Mouse (Mus musculus): ENCODE measurements at regions not wholly inside any gene's neighbourhood (a gene's known extent, or its start where the extent isn't known, plus 50 kb on each side); places are given as distances from the start of the nearest gene placed in this dataset.

DNA sequence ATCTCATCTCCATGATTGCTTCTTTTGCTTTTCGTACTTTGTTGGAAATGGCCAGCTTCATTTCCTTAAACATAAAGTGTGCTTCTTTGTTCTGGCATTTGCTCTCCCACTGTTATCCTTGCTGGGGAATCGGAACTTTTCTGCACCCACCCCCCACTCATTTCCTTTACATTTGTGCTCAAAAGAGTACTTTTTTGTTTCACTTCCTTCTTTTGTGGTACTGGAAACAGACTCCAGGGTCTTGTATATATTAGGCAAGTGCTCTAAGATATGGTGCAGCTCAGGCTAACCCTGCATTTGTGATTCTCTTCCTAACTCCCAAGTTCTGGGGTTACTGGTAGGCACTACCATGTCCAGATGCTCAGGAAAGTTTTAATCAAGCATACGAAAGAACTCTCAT, 1084.6 kb downstream of the Car8 start:
- DNase-seq (ENCODE audit: extremely low read depth, insufficient read length, low spot score), result no peak

DNA sequence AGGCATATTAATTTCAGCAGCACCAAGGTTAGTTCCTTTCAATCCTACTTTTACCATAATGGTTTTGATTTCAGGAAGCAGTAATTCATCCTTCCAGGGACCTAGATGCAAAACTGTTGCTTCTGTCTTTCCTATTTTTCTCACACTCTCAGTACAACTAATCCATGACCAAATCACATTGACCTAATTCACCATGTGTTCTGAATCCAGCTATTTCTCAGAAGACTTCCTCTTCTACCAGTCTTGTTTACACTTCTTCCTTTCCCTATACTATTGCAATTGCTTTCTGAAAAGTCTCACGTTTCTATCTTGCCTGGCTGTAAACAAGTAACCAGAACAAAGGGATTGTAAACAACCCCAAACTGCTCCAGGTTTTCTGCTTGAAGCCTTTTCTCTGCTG, 1085.0 kb downstream of the Car8 start:
- DNase-seq (ENCODE audit: extremely low read depth, insufficient read length, low spot score), result no peak

DNA sequence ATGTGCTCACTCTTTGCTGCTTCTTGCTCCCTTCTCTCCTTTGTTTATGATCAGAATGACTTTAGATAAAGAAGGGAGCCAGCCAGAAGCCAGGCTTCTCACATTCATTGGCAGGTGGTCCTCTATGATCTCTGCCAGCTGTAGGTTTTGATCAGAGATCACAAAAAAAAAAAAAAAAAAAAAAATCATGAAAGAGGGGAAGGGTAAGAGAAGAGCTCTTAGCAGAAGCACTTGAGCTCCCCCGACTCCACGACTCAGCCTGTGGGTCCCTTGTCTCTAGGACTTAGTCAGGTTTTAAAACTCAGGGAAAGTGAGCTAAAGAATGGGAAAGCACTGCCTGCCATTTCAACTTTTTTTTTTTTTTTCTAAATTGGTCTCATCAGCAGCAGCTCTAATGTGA, 1093.1 kb downstream of the Car8 start:
- DNase-seq (ENCODE audit: extremely low read depth, insufficient read length, low spot score), result no peak

DNA sequence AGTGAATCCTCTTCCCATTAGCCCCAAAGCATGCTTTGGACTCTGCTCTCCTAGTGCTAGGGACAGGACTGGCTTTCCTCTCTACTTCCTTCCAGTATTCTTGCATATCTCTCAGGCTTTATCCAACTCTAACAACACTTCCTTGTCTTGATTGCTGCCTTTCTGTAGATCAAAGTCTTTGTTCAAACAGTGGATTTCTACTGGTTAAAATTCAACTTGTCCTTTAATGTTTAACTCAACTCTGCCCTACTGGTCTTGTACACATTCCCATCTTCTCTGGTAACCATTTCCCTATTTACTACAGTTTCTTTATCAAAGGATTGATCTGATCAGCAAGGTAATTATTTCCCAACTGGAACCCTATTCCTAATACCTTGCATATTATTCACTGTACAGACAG, 1094.6 kb downstream of the Car8 start:
- no peak for DNase-seq (ENCODE audit: extremely low read depth, insufficient read length, low spot score)

DNA sequence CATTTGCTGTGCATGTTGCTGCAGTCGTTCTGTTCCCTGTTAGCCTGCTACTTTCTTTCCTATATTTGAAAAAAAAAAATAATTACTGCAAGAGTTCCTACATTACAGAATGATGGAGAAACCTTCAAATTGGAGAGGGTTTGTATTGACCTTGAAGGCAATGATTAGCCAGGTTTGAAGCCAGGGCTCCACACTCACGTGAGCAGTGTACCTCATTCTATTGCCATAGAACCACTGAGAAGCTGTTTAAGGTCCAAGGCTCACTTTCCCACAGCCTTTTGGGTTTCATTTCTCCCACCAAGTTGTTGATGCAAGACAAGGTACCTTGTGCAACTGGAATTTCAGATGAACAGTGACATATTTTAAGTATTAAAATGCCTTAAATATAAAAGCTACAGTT, 1095.2 kb downstream of the Car8 start:
- DNase-seq (ENCODE audit: extremely low read depth, insufficient read length, low spot score), result no peak

DNA sequence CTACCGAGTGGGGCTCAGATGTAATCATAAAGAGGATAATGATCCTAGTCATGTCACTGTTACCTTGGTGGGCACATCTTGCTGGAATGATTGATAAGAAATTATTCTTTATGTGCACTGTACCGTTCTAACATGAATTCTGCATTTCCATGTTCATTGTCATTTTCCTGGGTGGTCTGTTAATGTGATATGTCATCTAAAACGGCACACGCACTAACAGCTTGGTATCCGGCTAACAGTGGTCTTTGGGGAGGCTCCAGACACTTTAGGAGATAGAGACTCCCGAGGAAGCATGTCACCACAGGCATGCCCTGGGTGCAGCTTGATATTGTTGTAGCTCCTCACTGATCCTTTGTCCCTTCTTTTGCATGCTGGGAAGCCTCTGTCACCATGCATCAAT, 1096.1 kb downstream of the Car8 start:
- DNase-seq (ENCODE audit: extremely low read depth, insufficient read length, low spot score), result no peak

DNA sequence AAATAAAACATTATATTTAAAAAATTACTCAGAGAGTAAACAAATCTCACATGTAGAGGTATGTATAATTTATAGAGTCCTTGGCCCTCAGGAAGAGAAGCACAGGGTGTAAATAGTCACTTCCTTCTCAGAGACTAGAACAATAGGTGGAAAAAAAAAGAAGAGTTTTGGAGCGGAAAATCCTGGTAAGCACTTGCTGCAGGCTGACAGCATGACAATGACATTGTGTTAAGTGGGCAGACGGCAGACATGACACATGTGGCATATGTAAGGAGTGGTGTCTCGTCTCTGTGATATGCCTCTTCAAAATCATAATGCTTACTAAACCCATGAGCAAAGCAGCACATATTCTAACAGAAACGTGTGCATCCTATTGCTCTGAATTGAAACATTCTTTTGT, 1126.7 kb downstream of the Car8 start:
- DNase-seq (ENCODE audit: extremely low read depth, insufficient read length, low spot score), result no peak

DNA sequence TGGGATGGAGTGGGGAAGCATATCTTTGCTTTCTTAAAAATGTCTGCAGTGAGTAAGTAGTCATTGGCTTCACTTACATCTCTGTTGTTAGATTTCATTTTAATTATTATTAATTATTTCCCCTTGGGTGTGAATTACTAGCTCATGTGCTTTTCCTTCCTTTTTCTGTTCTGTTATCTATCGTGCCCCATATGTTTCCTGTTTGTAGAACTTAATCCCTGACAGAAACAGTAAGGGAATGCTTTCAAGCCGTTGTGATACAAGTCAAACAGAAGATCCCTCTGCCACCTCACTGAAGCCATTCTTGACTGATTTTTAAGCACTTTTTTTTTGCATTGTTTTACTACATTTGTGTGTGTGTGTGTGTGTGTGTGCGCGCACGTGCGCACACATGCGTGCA, 1145.9 kb downstream of the Car8 start:
- DNase-seq (ENCODE audit: extremely low read depth, insufficient read length, low spot score), result no peak

DNA sequence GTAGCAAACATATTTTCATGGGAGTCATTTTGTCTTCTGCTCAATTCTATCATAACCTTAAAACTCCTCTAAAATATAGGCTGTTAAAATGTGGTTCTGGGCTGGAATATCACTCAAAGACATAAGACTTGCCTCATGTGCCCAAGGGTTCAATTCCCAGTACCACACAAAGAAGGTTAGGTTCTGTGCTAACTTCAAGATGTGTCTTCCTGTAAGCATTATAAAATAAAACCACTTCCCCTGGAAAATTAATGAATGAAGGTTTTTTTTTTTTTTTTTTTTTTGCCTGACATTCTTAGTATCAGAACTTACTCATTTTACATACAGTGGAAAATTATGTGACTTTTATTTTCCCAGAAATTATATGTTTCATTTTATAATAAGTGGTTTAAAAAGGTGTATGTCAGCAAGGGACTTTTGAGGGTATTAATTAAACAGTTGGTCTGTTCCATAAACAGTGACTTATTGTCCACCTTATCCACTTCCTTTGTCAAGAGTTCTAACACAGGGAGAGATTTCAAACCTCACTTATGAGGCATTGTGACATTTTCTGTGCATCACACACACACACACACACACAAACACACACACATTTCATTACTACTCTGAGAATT, 1147.5 kb downstream of the Car8 start:
- DNase-seq (ENCODE audit: extremely low read depth, insufficient read length, low spot score), result no peak
